Mouse (Mus musculus) megakaryocyte-erythroid progenitor cell, adult 5-6 weeks (primary cell): ENCODE measurements around the gene Rftn1. TPM values are rescaled to one million over a fixed set of nuclear protein-coding genes. Genes with fewer than 3 reads are reported as not detected.
"Not testable (repeated sequence)": the region's sequence is repeated elsewhere in the genome, so short reads cannot be mapped to it uniquely, and the experiment has no call there.

Source experiments
- ATAC-seq: replicated peaks from 2 replicates; pipeline ENCODE4 v1.8.0; 2016; ENCODE audit warnings: mild to moderate bottlenecking, inconsistent platforms; ENCODE audit not compliant: severe bottlenecking, poor library complexity, low FRiP score, low TSS enrichment
- total RNA-seq, 2 experiments: library from RNA; stranded (forward) in 1 of 2; stranded (reverse) in 1 of 2; fragments of 200-1000, 215-1000 nt in 1 of 2; fragments of >200 nt in 1 of 2; fragmentation: Nextera tagmentation in 1 of 2; gene quantifications; 2 replicates each; pipeline ENCODE4 v1.2.3; 2014 to 2017

The Rftn1 gene
- total RNA-seq, 2 experiments from 2014 or later, result 31.1 to 39.0 TPM

DNA sequence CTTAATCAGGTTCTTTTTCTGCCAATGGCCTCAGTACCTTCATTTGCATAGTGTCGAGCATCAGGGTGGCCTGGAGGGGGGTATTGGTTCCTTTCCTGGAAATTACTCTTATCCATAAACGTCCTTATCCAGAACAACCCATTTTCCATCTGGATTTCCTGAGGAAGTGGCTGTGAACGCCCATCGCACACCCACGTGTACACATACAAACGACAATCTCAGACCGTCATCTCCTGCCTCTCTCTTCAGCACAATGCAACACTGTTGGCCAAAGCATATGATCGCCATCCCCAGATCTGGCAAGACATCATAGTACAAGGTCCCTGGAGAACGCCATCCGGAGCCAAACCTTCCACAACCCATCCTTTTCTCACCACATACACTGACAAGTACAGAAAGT, 47.1 kb downstream of the Rftn1 start:
- ATAC-seq, result no peak

DNA sequence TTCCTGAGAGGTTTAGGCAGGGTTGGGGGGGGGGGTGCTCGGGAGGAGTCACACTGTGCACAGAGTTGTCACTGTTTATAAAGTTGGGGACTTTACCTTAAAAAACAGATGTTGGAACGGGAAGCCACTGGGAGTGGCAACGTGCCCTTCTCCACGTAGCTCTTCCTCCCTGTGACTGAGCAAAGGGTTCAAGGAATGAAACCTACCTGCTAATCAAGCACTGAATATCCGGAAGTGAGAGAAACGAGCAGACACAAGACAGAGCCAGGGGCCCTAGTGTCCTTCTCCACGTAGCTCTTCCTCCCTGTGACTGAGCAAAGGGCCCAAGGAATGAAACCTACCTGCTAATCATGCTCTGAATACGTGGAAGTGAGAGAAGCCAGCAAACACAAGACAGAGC, 47.9 kb downstream of the Rftn1 start:
- no peak for ATAC-seq

DNA sequence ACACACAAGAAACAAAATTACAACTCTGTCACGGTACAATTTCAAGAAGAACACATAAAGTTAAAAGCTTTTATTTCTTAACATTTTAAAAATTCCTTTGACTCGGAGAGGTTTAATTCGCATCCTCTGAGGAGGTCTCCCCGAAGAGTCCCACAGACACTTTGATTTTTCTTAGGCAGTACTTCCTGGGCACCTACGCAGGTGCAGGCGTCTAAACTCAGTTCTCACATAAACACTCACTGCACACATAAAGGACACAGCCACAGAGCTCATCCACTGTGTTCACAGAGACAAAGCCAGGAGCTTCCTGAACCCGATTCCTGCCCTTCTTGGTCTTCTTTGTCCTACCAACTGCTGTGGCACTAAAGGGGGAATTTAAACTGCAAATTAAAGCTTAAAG, 48.3 kb downstream of the Rftn1 start:
- no peak for ATAC-seq

DNA sequence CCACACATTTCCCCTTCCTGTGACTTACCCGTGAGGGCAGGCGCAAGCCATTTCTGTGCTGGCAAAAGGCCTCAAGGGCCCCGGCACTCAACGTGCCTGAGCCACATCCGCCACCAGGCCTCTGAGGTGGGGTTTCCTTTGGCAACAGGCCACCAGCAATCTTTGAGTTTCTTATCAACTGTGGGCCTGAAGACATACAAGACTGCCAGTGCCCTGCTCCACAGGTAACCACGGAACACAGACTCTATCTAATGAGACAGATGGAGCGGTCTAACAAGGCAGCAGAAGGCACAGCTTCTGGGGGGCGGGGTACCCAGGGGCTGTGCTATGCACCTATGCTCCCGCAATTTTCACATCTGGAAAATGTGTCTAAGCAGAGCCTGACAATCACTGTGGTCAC, 54.4 kb downstream of the Rftn1 start:
- ATAC-seq, result peak; percentile 91

DNA sequence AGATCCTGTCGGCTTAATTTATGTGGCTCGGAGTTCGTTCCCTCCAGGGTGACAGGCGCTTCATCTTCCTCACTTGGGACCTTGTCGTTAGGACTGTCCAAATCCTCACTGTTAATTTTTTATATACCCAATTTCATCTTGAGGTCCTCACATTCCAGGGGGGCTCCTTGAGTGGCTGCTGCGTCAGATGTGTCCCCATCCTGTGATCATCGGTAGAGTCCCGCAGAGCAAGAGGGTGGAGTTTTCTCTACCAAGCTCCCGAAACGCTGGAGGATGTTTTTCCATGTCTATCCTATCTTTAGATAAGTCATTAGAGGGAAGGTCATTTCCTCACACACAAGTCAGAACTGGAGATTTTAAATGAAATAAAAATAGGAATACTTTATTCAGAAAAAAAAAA, 55.0 kb downstream of the Rftn1 start:
- no peak for ATAC-seq

DNA sequence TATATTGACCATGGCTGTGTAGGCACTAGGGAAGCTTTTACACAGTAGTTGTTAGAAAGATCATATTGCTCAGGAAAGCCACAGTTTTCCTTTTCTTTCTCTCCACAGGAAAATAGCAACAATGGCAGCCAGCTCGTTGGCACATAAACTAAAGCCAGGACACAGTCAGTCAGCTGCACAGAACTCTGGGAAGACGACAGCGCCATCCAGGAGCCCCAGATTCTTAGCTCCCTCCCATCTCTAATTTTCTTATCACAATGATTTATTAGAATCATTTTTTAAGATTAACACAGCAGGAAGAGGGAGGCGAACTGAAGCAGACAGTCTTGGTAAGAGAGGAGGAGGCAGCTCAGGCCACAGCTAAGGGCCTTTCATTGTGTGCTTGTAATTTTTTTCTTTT, 58.8 kb downstream of the Rftn1 start:
- ATAC-seq, result no peak

DNA sequence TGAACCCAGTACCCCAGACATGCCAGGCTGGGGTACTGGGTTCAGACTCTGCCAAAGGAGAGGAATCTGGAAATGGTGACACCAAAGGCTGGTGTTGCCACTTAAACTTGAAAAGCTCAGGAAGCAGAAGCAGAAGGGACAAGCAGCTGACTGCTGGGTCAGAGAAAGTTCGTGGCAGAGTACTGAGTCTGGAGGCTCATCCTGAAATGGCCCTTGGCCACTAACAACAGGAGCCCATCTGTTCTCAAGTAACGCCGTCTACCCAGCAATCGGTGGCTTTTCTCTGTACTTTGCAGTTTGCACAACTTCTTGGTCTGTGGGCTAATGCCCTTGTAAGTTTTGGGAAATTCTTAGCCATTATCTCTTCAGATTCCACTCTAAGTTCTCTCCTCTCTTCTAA, 60.1 kb downstream of the Rftn1 start:
- no peak for ATAC-seq

DNA sequence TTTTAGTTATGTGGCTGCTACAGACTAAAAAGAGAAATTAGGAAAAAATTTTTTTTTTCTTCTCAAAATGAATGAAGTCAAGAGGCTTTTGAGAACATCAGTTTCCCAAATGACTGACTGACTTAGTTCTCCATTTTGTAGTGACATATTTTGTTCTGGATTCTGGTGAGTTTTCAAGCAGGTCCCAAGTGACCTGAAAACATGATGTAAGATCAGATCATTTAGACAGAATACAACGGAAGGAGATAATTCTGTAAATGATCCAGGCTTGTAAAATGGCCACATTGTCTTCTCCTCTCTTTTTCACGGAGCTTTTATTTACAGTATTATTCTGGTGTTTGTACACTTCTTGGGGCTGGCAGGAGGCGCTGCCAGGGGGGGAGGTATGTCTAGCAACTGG, 62.1 kb downstream of the Rftn1 start:
- no peak for ATAC-seq

DNA sequence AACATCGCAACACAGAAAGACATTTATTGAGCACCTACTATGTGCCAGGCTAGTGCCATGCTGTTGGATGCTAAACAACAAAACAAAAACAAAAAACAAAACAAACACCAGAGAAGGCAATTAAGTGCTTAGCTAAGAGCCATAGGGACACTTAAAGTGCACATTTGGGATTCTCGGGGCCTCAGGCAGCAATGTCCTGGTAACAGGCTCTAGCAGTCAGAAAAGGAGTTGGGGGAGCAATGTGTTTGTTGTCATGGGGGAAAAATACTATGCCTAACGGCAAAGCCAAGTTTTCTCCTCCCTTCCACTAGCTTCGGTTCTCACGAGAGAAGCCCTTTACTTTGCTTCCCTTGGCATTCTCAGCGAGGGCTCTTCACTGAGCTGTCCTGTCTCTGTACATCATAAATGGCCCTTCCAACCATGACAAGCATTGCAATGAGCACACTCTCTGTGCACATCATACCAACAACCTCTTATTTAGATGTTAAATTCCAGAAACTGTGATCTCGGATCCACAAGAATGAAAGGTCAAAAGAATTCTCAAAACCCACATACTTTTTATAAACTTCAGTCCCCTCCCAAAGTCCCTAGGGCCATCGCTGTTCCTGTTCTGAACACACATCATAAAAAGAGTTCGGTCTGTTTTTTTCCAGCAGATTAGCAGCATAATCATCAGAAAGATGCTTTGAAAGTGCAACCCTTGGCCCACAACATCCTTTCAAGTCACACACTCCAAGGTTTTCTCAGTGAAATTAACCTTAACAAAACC, 63.2 kb downstream of the Rftn1 start:
- no peak for ATAC-seq

DNA sequence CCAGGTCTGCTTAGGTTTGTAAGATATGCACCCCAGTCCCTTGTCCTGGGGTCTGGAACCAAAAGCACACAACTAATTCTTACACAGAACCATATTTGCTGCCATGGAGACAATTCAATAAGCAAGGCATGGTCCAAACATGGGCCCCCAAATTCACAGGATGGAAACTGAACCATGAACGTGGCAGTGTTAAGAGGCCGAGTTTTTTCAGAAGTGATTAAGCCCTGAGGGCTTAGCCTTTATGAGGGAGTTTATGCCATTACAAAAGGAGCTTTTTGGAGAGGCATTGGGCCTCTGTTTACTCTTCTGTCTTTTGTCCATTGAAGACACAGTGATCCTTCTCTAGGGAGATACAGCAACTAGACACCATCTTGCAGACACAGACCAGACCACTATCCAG, 63.9 kb downstream of the Rftn1 start:
- no peak for ATAC-seq

DNA sequence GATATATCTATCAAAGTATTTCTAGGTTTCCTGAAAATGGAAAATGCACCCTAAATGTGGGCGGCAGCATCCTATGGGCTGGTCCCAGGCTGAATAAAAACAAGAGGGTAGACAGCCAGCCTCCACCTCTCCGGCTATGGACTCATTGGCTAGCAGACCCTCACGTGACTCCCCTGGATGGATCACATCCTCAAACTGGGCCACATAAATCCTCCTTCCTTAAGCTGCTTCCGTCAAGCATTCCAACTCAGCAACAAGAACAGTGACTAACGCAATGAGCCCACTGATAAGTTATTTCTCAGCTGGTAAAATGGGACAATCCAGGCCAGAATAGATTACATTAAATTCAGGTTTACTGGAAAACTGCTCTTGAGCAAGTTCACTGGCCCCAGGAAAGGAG, 64.6 kb downstream of the Rftn1 start:
- ATAC-seq, result no peak

DNA sequence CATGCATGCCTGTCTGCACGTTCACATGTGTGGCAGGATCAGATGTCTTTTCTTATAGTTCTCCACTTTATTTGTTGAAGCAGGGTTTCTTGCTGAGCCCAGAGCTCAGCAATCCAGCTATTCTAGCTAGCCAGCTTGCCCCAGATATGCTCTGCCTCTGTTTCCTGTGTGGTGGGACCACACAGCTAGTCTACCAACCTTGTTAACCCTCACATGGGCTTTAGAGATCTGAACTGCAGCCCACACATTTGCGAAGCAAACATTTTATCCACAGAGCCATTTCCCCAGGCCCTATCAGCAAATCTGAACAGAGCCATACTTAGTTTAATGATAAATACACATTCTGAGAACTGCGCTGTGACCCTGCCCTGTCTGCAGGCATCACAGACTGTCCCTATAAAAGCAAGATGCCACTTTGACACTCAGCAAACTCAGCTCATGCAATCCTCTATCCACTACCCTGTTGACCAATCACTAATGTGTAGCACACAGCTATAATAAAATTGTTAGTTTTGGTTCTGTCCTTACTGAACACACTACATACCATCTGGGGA, 65.2 kb downstream of the Rftn1 start:
- peak; percentile 42 for ATAC-seq

DNA sequence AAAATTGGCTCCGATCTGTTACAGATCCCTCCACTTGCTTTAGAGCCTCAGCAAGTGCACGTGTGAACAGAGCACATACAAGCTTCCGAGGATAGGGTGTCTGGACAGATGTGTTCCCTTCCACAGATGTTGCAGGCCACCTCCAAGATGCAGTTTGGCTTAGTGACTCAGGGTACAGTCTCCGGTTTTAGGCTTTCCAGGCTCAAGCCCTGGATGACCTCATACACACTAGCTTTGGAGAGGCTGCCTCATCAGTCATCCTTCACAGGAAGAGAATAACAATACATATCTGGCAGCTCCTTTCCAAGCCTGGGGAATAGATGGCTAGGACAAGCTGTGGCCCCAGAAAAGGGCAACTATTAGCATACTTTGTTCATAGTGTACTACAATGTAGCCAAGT, 65.8 kb downstream of the Rftn1 start:
- no peak for ATAC-seq

DNA sequence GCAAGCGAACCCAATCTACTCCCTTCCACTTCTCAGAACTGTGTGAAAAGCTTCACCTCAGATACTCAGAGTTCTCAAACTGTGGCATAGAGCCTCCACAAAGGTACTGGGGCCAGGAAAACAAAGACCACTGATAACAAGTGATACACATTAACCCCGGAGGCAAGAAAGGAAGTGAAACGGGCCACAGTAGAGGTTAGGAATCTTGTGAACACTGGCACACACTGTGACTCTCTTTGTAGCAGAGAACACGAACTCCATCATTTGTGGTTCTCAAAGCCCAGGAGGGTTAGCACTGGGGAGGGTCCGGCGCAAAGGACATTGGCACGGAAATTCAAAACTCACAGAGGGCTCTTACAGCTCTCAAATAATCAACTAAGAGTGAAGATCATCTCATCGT, 67.9 kb downstream of the Rftn1 start:
- no peak for ATAC-seq

DNA sequence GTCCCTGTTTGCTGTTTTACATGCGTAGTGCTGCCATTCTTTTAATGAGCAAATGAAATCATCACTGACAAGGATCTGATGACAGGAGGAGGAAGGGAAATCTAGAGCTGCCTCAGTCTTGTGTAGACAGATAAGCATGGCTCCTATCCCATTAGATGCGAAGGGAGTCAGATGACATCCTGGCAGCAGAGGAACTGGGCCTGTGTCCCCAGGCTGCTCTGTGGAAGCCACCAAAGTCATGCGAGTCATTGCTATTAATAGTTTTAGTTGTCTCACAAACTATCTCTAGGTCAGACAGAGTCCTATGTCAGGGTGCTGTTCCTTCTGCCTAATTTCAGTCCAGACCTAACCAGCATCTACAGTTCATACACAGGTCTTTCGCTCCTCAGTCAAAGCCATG, 70.4 kb downstream of the Rftn1 start:
- ATAC-seq, result no peak

DNA sequence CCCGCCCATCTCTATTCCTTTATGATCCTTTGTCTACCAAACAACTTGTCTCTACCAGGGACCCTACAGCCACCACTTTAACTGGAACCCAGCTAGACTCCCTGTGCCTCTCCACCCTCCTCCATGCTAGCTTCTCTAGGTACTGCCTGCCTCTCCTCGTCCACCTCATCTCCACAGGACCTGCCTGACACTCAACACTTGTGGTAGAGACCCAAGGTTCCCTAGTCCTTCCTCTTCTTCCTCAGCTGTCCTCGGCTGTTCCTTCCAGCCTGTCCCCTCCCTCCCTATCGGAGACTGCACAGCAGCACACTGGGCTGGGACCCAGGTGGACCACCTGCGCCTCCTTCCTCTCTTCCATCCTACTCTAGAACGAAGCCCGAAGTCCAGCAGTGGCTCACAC, 73.0 kb downstream of the Rftn1 start:
- ATAC-seq, result peak; percentile 64; the same call in 1 of the 2 replicates

DNA sequence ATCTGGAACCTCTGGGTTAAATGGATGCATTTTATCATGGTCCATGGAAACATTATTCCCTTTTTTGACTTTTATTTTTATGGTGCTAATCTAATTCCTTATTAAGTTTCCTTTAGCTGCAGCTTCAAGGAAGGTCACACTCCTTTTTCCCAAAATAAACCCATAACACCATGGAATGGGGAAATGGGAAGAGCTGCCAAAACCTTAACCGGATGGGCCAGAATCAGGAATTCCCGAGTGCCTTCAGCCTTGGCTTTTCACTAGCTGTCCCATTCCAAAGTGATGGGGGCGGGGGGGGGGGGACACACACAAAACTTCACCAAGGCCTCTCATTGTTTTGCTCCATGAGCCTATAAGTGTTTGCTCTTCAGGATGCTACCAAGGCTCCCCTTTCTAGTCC, 73.5 kb downstream of the Rftn1 start:
- no peak for ATAC-seq

DNA sequence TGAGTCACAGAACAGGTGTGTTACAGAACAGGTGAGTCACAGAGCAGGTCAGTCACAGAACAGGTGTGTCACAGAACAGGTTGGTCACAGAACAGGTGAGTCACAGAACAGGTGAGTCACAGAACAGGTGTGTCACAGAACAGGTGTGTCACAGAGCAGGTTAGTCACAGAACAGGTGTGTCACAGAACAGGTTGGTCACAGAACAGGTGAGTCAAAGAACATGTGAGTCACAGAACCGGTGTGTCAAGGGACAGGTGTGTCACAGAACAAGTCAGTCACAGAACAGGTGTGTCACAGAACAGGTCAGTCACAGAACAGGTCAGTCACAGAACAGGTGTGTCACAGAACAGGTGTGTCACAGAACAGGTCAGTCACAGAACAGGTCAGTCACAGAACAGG, 74.1 kb downstream of the Rftn1 start:
- ATAC-seq, result not testable (repeated sequence)

DNA sequence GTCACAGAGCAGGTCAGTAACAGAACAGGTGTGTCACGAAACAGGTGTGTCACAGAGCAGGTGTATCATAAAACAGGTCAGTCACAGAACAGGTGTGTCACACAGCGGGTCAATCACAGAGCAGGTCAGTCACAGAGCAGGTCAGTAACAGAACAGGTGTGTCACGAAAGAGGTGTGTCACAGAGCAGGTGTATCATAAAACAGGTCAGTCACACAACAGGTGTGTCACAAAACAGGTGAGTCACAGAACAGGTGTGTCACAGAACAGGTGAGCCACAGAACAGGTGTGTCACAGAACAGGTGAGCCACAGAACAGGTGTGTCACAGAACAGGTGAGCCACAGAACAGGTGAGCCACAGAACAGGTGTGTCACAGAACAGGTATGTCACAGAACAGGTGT, 74.8 kb downstream of the Rftn1 start:
- ATAC-seq, result not testable (repeated sequence)

DNA sequence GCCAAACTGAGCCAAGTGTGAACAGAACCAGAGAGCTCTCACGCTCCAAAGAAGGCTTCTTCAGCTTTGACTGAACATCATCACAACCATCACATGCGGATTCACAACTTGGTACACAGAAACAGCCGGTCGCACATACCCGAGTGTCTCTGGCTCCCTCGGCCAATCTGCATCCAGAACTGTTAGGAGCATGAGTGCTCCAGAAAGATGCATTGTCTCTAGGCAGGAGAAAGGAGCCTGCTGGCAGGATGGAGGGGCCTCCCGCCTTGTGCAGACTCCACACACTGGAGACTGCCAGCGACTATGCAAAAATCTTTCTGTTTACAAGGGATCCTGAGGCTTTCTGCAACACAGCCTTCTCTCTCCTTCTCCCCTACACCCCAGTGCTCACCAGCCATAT, 75.8 kb downstream of the Rftn1 start:
- no peak for ATAC-seq

DNA sequence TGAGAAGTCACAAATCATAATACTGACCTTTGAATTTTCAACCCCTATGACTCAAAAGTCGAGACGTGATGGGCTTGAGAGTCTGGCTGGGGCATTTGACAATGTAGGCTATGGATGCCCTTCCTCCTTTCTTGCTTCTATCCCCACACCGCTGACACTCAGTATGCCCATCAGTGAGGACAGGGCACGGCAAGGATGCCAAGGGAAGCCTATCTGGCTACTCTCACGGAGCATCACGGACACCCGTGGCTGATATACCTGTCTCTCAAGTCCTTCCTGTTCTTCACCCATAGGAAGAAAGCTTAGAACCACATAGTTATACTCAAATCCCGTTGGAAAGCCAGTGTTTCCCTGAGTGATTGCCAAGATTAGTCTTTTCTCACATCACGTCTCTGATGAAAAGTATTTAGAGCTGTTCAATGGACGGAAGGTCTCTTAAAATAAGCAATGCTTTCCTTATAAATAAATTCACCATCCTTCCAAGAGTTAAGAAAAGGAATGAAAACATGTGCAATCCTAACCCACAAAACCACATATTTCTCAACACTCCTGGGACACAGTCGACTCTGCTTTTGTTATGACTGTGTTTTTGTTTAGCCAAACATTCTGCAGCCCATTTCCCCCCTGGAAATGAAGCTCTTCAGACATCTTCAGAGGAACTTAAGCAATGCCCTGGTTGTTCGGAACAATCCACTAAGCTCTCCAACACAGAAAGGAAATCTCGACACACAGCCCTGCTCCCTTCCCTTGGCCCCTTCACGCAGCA, 79.6 kb downstream of the Rftn1 start:
- ATAC-seq, result no peak
